Mouse (Mus musculus) urinary bladder, adult 18-20 months (tissue): ENCODE results near the gene Pigq.
A peak's percentile ranks its signal among the peaks of the same experiment; 100 is the strongest.

Source experiments
- DNase-seq, 2 experiments: peaks; one replicate each; pipeline ENCODE4 v3.0.0; 2022; ENCODE audit warnings: low spot score in 2 of 2, mixed read lengths in 2 of 2

Gene Pigq

GRCm38 (mm10) chr17:25944366-25945163 lies at the start of gene Pigq, which contains the start of gene Nhlrc4:
Gene Pigq, minus strand, starts transcription at chr17:25944936.
Gene Nhlrc4, minus strand, starts transcription at chr17:25944961.
- no peak for DNase-seq

DNA sequence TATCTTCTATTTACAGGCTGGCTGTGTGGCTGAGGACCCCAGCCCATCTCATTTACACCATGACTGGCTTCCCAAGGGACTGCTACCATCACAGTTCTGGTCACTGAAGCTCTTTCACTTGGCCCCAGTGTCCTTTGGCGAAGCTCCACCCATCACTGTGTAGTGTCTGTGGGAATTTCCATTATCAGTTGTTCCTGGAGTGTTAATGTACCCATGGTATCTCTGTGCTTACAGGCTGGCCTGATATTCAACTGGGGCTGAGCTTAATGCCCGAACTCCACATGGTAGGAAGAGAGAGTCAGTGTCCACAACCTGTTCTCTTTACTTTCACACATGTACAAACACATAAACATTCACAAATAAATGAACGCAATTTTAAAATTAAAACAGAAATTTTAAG lies 48.8 kb upstream of the Pigq start:
- no peak for DNase-seq

- DNase-seq: no peak
These were observed 47.5 kb upstream of the Pigq start for GRCm38 (mm10) chr17:25992274-25992673.

DNA sequence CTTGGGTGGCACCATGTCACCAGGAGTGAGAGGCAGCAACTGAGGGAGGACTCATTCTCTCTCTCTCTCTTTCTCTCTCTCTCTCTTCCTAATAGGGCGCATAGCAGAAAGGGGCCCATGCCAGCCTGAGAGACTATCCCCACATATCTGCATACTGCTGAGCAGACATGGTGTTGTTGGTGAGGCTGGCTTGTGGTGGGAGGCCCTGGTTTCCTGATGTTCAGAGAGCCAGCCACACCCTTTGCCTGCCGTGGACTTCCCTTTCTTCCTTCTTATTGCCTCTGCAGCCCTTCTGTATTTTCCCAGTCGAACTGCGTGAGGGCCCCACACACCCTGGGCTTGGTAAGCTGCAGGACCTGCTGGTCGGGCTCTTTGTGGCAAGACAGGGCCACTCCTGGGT lies 45.6 kb upstream of the Pigq start:
- no peak for DNase-seq

GRCm38 (mm10) chr17:25985306-25986294 lies 40.9 kb upstream of the Pigq start, which contains the start of gene Capn15:
Gene Capn15, minus strand, starts transcription at chr17:25985796.
- peak; percentile 82 to 89 for DNase-seq

GRCm38 (mm10) chr17:25984556-25985305 lies 40.0 kb upstream of the Pigq start:
- DNase-seq: no peak

DNA sequence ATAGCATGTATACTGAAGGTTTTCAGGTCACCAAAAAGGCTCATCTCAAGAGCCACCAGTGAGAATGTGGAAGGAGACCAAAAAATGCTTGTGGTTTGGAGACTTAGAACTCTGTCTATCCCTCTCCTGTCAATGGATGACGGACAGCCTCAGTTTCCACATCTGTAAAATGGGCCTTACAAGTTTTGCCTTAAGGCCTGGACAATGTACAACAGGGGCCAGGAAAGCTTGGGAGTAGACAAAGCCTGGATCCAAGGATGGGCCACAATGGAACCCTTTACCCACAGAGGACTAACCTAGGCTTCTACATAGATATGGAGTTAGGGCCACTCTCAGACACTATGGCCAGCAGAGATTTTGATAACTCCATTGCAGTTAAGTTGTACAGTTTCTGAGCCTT lies 39.3 kb upstream of the Pigq start:
- no peak for DNase-seq

- no peak for DNase-seq
These were observed 38.2 kb upstream of the Pigq start for GRCm38 (mm10) chr17:25982913-25983312.

- no peak for DNase-seq
These were observed 36.1 kb upstream of the Pigq start for GRCm38 (mm10) chr17:25980854-25981253.

DNA sequence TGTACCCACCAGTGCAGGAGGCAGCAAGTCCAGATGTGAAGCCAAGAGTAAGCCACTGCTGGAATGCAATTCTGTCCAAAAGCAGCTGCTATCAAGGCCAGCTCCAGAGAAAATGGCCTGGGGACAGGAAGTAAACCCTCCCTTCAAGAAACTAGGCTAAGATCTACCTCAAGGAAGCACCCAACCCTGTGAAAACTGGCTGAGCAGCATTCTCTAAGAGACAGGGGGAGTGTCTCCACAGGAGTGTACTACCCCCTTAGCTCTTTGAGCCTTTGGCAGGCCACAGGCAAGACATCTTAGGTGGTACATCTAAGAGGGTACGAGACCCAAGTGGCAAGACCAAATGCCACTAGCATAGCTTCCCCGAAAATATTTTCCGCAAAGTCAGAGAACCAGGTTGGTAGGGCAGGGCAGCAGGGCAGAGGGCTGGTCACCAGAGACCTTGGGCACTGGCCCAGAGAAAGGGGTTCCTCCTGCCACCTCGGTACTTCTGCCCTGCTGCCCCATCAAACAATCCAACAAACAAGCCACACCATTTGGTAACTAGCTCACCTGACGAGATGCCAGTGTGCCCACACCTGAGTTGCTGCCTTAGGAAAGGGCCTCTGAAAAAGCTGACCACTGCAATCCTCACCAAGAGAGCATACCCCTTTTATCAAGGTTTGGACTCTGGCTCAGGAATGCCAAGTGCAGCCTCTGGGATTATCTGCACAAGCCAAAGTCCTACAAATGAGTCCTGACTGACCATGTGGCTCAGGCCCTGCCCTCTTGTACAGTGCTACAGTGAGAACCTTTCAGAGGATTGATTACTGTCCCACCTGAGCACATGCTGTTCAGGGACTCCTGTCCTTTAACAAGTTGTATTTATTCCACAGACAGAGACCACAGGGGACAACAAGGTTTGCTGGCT lies 35.3 kb upstream of the Pigq start:
- peak in 1 of 2 experiments; percentile 32 for DNase-seq

DNA sequence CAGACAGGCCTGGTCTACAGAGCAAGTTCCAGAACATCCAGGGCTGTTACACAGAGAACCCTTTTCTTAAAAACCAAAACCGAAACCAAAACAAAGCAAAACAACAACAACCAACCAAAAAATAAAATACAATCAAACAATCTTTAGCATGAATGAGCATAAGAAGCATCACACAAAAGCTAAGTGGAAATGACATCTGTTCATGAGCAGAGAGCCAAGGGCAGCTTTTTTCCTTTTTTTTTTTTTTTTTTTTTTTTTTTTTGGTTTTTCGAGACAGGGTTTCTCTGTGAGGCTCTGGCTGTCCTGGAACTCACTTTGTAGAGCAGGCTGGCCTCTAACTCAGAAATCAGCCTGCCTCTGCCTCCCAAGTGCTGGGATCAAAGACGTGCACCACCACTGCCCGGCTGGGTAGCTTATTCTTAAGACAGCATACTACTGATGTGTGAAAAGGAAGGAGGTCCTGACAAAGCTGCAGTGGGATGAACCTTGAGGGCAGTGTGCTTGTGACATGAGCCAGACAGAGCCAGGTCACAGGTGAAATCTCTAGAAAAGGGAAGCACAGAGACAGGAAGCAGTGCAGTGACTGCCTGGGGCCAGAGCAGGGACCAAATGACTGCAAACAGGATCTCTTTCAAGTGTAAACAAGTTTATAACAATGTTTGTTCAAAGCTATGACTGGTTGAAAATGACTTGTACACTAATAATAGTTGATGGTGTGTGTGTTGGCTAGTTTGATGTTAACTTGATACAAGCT lies 26.4 kb upstream of the Pigq start:
- DNase-seq: no peak

DNA sequence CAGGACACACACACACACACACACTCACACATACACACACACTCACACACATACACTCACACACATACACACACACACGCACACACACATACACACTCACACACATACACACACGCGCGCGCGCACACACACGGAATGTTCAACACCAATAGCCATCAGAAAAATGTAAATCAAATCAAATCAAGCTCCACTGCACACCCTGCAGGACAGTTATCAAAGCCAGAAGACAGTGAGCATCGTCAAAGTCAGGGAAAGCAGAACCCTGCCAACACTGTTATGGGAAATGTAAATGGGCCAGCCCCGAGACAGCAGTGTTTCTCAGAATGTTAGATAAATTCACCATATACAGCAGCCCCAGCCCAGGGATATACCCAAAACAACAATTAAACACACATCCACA lies 25.7 kb upstream of the Pigq start:
- no peak for DNase-seq

DNA sequence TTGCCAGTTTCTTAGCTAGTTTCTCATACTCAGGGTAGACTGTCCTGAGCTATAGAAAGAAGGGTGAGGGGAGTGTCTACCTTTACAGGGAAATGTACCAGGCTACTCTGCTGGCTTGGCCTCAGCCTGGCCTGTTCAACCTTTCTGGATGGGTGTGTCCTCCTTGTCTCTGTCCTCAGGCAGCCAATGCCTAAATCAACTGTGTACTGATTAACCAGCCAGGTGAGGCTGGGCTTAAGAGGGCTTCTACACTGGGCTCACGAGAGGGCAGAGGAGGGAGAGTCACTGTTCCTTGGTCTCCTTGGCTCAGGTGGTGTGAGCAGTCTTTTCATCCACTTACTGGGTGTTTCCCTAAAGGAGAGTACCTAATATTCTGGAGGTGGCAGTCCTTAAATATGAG lies 23.4 kb upstream of the Pigq start:
- no peak for DNase-seq

- no peak for DNase-seq
These were observed 22.9 kb upstream of the Pigq start for GRCm38 (mm10) chr17:25967652-25968051.

DNA sequence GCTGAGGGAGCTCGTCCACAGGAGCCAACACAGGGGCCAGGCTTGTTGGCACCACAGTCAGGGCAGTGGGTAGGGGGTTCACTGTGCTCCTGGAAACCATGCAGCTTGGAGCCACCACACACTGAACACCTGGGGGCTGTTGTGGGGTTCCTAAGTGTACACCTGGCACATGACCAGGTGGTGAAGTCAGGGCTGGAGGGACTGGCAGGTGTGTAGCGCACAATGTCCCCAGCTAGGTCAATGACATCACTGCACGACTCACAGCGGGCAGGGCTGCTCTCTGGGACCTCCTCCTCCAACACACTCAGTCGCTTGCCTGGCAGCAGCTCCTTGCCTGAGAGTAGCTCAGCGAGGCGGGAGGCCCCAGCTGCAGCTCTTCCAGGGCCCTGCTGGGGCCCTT lies 19.5 kb upstream of the Pigq start:
- DNase-seq: no peak

- DNase-seq: no peak
These were observed 17.7 kb upstream of the Pigq start for GRCm38 (mm10) chr17:25962413-25962905.

GRCm38 (mm10) chr17:25961566-25961965 lies 16.8 kb upstream of the Pigq start:
- DNase-seq: no peak

DNA sequence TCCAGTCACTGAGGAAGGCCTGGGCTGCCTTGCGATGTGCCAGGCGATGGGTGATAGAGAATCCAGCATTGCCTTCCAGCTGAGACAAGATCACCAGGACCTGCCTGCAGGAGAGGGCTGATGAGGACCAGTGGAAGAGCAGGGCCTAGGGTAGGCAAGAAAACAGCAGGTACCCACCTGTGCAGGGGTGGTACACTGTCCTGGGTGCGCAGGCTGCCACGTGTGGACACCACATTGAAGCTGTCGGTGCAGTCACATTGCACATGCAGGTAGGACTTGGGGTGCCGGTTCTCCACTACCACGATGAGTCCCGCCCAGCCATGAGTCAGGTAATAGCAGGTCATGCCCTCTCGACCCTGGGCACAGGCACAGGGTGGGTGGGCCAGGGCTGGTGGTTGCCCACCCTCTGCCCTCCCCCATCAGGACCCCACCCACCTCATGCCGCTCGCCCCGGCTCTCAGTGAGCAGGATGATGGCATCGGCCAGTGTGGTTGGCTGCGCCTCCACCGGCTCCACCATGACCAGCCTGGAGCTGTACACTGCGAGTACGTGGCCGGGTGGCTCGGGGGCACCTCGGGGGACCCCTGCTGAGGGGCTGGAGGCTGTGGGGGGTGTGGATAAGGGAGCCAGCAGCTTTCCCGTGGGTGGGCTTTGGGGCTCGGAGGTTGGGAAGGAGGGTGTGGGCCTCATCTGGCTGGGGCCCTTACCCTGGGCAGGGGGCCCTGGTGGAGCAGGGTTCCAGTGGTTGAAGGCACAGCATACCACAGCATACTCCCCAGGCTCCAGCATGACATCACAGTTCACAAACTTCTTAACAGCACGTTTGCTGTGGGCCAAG lies 15.1 kb upstream of the Pigq start:
- no peak for DNase-seq
